ENCODE assay signal across 8 mouse cellular contexts in the genomic region with DNA sequence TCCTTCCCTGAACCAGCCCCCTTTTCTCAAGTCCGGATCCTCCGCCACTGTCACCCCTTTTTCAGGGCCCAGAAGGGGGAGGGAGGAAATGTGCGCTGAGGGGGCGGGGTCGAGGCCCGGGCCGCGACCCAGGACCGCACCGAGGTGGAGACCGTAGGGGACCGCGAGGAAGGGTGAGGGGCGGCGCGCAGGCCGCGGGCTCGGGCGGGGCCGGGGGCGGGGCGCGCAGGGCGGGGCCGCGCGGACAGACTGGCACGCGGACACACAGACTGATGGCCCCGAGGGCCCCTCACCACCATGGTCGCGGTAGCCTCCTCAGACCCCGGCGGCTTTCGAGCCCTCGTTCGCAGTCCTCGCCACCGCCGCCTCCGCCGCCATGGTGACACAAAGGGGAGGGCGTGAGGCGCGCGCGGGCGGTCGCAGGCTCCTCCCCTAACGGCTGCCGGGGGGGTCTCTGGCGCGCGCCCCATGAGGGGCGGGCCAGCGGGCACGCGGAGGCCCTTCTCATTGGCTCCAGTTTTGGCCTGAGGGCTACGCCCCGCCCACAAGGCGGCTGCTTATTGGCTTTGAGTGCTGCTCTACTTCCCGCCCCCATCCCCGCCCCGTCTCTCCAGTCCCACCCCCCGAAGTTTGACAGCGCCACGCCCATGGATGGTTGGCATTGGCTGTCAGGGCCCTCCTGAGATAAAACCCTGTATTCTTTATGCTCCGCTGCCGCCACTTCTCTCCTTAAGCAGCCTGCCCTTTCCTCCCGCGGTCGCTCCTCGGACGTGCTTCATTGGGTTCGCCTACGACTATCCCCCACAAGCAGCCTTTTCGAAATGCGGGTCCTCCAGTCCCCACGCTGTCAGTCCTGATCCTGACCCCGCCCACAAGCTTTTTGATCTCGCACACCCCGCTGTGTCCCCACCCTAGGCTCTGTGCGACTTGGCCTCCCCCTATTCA. TPM values are rescaled to one million over a fixed set of nuclear protein-coding genes. Genes with fewer than 3 reads are reported as not detected.
DNase-seq lines count a peak whose midpoint lies in the region; ATAC-seq and TF ChIP-seq lines count a peak whose summit lies in the region.

A gene (minus strand): TSS at position 428 of the 945 bp plus-strand sequence.

- TF ChIP-seq CTCF in C2C12 (IDR thresholded peaks at IDR 0.05; ENCODE audit: control insufficient read depth, insufficient read depth, insufficient read length): no peak
- TF ChIP-seq CTCF in brain, embryonic 14.5 days (IDR thresholded peaks at IDR 0.05; ENCODE audit: borderline replicate concordance, extremely low read depth, insufficient read depth, insufficient read length): no peak
- no peak for TF ChIP-seq CTCF in kidney, postnatal 0 days (IDR thresholded peaks at IDR 0.05; ENCODE audit: low read depth)

- DNase-seq in brain, embryonic 14.5 days (ENCODE audit: low read depth): peak; percentile 99
- DNase-seq in kidney, postnatal 0 days (ENCODE audit: low spot score): peak; percentile 97
- peak; percentile 96 for DNase-seq in liver, embryonic 11.5 days (ENCODE audit: low spot score)
- peak; percentile 97 for DNase-seq in naive thymus-derived CD4-positive, alpha-beta T cell, adult 2 months (ENCODE audit: low read depth)

- H3ac ChIP-seq in C2C12 (ENCODE audit: control insufficient read depth, insufficient read length, low read depth): peak within 1 kb of the TSS; percentile 75

- peaks cover 53% of the 10 kb centered on the region for H3K4me1 ChIP-seq in erythroblast, embryonic 14.5 days (ENCODE audit: control insufficient read depth)
- H3K4me1 ChIP-seq in heart, embryonic 12.5 days (replicated peaks): peaks cover 33% of the 10 kb centered on the region
- peaks cover 7% of the 10 kb centered on the region; the same call in 1 of the 2 replicates for H3K4me1 ChIP-seq in kidney, postnatal 0 days (replicated peaks; ENCODE audit: insufficient read depth, low read length)
- peaks cover 12% of the 10 kb centered on the region for H3K4me1 ChIP-seq in liver, embryonic 11.5 days (replicated peaks; ENCODE audit: control insufficient read depth, insufficient read depth, low read length)
- peaks cover 15% of the 10 kb centered on the region for H3K4me1 ChIP-seq in stomach, embryonic 14.5 days (ENCODE audit: control insufficient read depth, insufficient read depth, low read length)

- ATAC-seq in heart, embryonic 12.5 days (ENCODE audit: insufficient number of reproducible peaks, low FRiP score): peak; percentile 95
- ATAC-seq in kidney, postnatal 0 days (replicated peaks; ENCODE audit: low FRiP score, low read depth): peak; percentile 92
- ATAC-seq in liver, embryonic 11.5 days (replicated peaks; ENCODE audit: low FRiP score): peak; percentile 94
- peak; percentile 92 for ATAC-seq in stomach, embryonic 14.5 days (ENCODE audit: insufficient number of reproducible peaks, insufficient read depth, low FRiP score, low read depth)

- no peaks in the 10 kb centered on the region for H3K27me3 ChIP-seq in C2C12 (ENCODE audit: control insufficient read depth, insufficient read depth, insufficient read length)
- peaks cover 6% of the 10 kb centered on the region; the same call in 1 of the 2 replicates for H3K27me3 ChIP-seq in erythroblast, embryonic 14.5 days (ENCODE audit: control insufficient read depth)
- 0 out of 2 replicates have a peak, but pooled peaks cover 11% of the 10 kb centered on the region for H3K27me3 ChIP-seq in heart, embryonic 12.5 days (replicated peaks)
- H3K27me3 ChIP-seq in kidney, postnatal 0 days (ENCODE audit: insufficient read depth, low read length): no peaks in the 10 kb centered on the region
- no peaks in the 10 kb centered on the region for H3K27me3 ChIP-seq in liver, embryonic 11.5 days (replicated peaks; ENCODE audit: control insufficient read depth, insufficient read depth, low read length)
- no peaks in the 10 kb centered on the region for H3K27me3 ChIP-seq in stomach, embryonic 14.5 days (ENCODE audit: control insufficient read depth, insufficient read depth, low read length)

- H3K36me3 ChIP-seq in C2C12 (ENCODE audit: control insufficient read depth, insufficient read depth): no peaks in the 10 kb centered on the region
- peaks cover 47% of the 10 kb centered on the region for H3K36me3 ChIP-seq in erythroblast, embryonic 14.5 days (ENCODE audit: control insufficient read depth)
- peaks cover 32% of the 10 kb centered on the region for H3K36me3 ChIP-seq in heart, embryonic 12.5 days
- peaks cover 2% of the 10 kb centered on the region; the same call in 1 of the 2 replicates for H3K36me3 ChIP-seq in kidney, postnatal 0 days (ENCODE audit: insufficient read depth, low read length)
- peaks cover 5% of the 10 kb centered on the region for H3K36me3 ChIP-seq in liver, embryonic 11.5 days (ENCODE audit: control insufficient read depth, insufficient read depth, low read length)
- peaks cover 23% of the 10 kb centered on the region; the same call in 1 of the 2 replicates for H3K36me3 ChIP-seq in stomach, embryonic 14.5 days (ENCODE audit: control insufficient read depth, insufficient read depth, low read length)

- H3K79me2 ChIP-seq in C2C12 (ENCODE audit: control insufficient read depth, insufficient read depth): no peaks in the 10 kb centered on the region

- no peaks in the 10 kb centered on the region for H3K79me3 ChIP-seq in C2C12 (ENCODE audit: low read depth)

- 0 out of 2 replicates have a peak within 1 kb of the TSS, but pooled peaks have one; percentile 20 for H3K27ac ChIP-seq in heart, embryonic 12.5 days (ENCODE audit: poor library complexity, severe bottlenecking)
- H3K27ac ChIP-seq in kidney, postnatal 0 days: 0 out of 2 replicates have a peak within 1 kb of the TSS, but pooled peaks have one; percentile 22
- peak within 1 kb of the TSS; percentile 62 for H3K27ac ChIP-seq in liver, embryonic 11.5 days (ENCODE audit: low read depth, low read length)
- H3K27ac ChIP-seq in stomach, embryonic 14.5 days (ENCODE audit: low read length): peak within 1 kb of the TSS; percentile 15; the same call in 1 of the 2 replicates

- H3K9me3 ChIP-seq in erythroblast, embryonic 14.5 days (ENCODE audit: control insufficient read depth, low read length): no peaks in the 10 kb centered on the region
- no peaks in the 10 kb centered on the region for H3K9me3 ChIP-seq in heart, embryonic 12.5 days (replicated peaks)
- H3K9me3 ChIP-seq in kidney, postnatal 0 days (replicated peaks; ENCODE audit: low read length): no peaks in the 10 kb centered on the region
- no peaks in the 10 kb centered on the region for H3K9me3 ChIP-seq in liver, embryonic 11.5 days (ENCODE audit: control insufficient read depth, low read length)
- no peaks in the 10 kb centered on the region for H3K9me3 ChIP-seq in stomach, embryonic 14.5 days (ENCODE audit: control insufficient read depth, low read depth, low read length)

- H3K4me3 ChIP-seq in C2C12 (ENCODE audit: insufficient read depth, poor library complexity, severe bottlenecking): peak within 1 kb of the TSS; percentile 30
- peak within 1 kb of the TSS; percentile 87 for H3K4me3 ChIP-seq in erythroblast, embryonic 14.5 days (replicated peaks)
- peak within 1 kb of the TSS; percentile 74 for H3K4me3 ChIP-seq in heart, embryonic 12.5 days
- peak within 1 kb of the TSS; percentile 74 for H3K4me3 ChIP-seq in kidney, postnatal 0 days (replicated peaks; ENCODE audit: low read depth, low read length)
- peak within 1 kb of the TSS; percentile 79 for H3K4me3 ChIP-seq in liver, embryonic 11.5 days (ENCODE audit: low read depth, low read length)
- peak within 1 kb of the TSS; percentile 63 for H3K4me3 ChIP-seq in stomach, embryonic 14.5 days (ENCODE audit: low read depth, low read length)

- WGBS in heart, embryonic 12.5 days: under 1% methylated on average over 56 of the region's 84 CpGs
- under 1% methylated on average over 46 of the region's 84 CpGs for WGBS in kidney, postnatal 0 days
- under 1% methylated on average over 79 of the region's 84 CpGs for WGBS in liver, embryonic 11.5 days
- under 1% methylated on average over 63 of the region's 84 CpGs for WGBS in stomach, embryonic 14.5 days

- peak; percentile 64 for TF ChIP-seq POLR2A in brain, embryonic 14.5 days (IDR thresholded peaks at IDR 0.05; ENCODE audit: borderline replicate concordance, extremely low read depth, insufficient read depth, insufficient read length, poor library complexity, severe bottlenecking)

- peak within 1 kb of the TSS; percentile 80 for H3K9ac ChIP-seq in heart, embryonic 12.5 days
- peak within 1 kb of the TSS; percentile 71 for H3K9ac ChIP-seq in kidney, postnatal 0 days (ENCODE audit: low read depth, low read length)
- peak within 1 kb of the TSS; percentile 83 for H3K9ac ChIP-seq in liver, embryonic 11.5 days (ENCODE audit: low read depth, low read length)
- H3K9ac ChIP-seq in stomach, embryonic 14.5 days (replicated peaks; ENCODE audit: low read depth, low read length): peak within 1 kb of the TSS; percentile 58

- peak within 1 kb of the TSS; percentile 96 for H3K4me2 ChIP-seq in heart, embryonic 12.5 days
- peak within 1 kb of the TSS; percentile 94 for H3K4me2 ChIP-seq in kidney, postnatal 0 days (ENCODE audit: low read length)
- H3K4me2 ChIP-seq in liver, embryonic 11.5 days: peak within 1 kb of the TSS; percentile 97
- H3K4me2 ChIP-seq in stomach, embryonic 14.5 days (replicated peaks; ENCODE audit: low read depth, low read length): peak within 1 kb of the TSS; percentile 92

TF ChIP-seq in C2C12, 6 proteins besides CTCF, POLR2A, EP300 and RAD21:
- TF ChIP-seq USF1 (IDR thresholded peaks at IDR 0.05; ENCODE audit: low read depth) (no peak), MAX (IDR thresholded peaks at IDR 0.05) (peak; percentile 10)
TF ChIP-seq in C2C12: peak in this region for 1.

RNA-seq across cellular contexts. Expression of the gene that starts here (rescaled TPM):
- polyA plus RNA-seq in C2C12 (2012; fragmentation: generic; extraction: Trizol): 2.4 TPM
- polyA plus RNA-seq in brain, embryonic 14.5 days (2012; rRNA removed): 241 and 276 TPM in 2 replicates
- polyA plus RNA-seq in erythroblast, embryonic 14.5 days (2012): 11.7 and 13.0 TPM in 2 replicates
- polyA plus RNA-seq in heart, embryonic 12.5 days (2016; fragmentation: Nextera tagmentation; extraction: Ambion mirVana): 10.1 and 10.9 TPM in 2 replicates
- 4.2 TPM in 2 replicates for polyA plus RNA-seq in kidney, postnatal 0 days (2015; fragmentation: Nextera tagmentation; extraction: Ambion mirVana)
- 7.1 and 7.5 TPM in 2 replicates for polyA plus RNA-seq in liver, embryonic 11.5 days (2014; fragmentation: Nextera tagmentation; extraction: Ambion mirVana)
- 13.2 and 13.4 TPM in 2 replicates for polyA plus RNA-seq in stomach, embryonic 14.5 days (2014; fragmentation: Nextera tagmentation; extraction: Ambion mirVana)

Comparison
In these comparisons a context has a peak if more than half of its experiments do, and no peak if none do; other contexts are left out.
1. Peak in every context shown above with its lines: DNase-seq, ATAC-seq, H3K4me3 ChIP-seq and H3K27ac ChIP-seq.
2. RNA of the gene that starts here (polyA plus RNA-seq): 241 to 276 TPM in brain, embryonic 14.5 days; 13.2 to 13.4 TPM in stomach, embryonic 14.5 days, 11.7 to 13.0 TPM in erythroblast, embryonic 14.5 days, 10.1 to 10.9 TPM in heart, embryonic 12.5 days, 7.1 to 7.5 TPM in liver, embryonic 11.5 days, 4.2 TPM in kidney, postnatal 0 days and 2.4 TPM in C2C12 (single experiment); every median in the first group is over 10 times any median in the second.
3. H3K4me3 ChIP-seq: peak in every context shown above with its lines; median percentile 87 in erythroblast, embryonic 14.5 days; 79 in liver, embryonic 11.5 days; 74 in heart, embryonic 12.5 days; 74 in kidney, postnatal 0 days; 63 in stomach, embryonic 14.5 days; 30 in C2C12.